Mouse (Mus musculus) neural tube, embryonic 13.5 days (tissue): ENCODE data around the gene Daam2. TPM values are rescaled to one million over a fixed set of nuclear protein-coding genes. Genes with fewer than 3 reads are reported as not detected.

Experiments
- ATAC-seq: fragments of 200-750 bp; cut with Nextera tagmentation; 2 replicates; pipeline ENCODE4 v1.8.0; 2017; ENCODE audit warnings: low read depth, mild to moderate bottlenecking, moderate TSS enrichment, moderate library complexity
- H3K27ac ChIP-seq: fragments of 300-500 bp; sonication (generic); replicated peaks from 2 replicates; pipeline ENCODE4 v1.5.1; 2015; ENCODE audit warnings: moderate library complexity, mild to moderate bottlenecking, inconsistent platforms
- H3K27me3 ChIP-seq: fragments of 300-500 bp; sonication (generic); 2 replicates; pipeline ENCODE4 v1.6.1; 2015; ENCODE audit warnings: mild to moderate bottlenecking, inconsistent platforms
- H3K36me3 ChIP-seq: fragments of 300-500 bp; sonication (generic); 2 replicates; pipeline ENCODE4 v1.6.1; 2015; ENCODE audit warnings: mild to moderate bottlenecking, inconsistent platforms
- H3K4me1 ChIP-seq: fragments of 300-500 bp; sonication (generic); replicated peaks from 2 replicates; pipeline ENCODE4 v1.6.1; 2015; ENCODE audit warnings: inconsistent platforms
- H3K4me2 ChIP-seq: fragments of 300-500 bp; sonication (generic); 2 replicates; pipeline ENCODE4 v1.6.1; 2015; ENCODE audit warnings: inconsistent platforms, mild to moderate bottlenecking, moderate library complexity
- H3K4me3 ChIP-seq: fragments of 300-500 bp; sonication (generic); 2 replicates; pipeline ENCODE4 v1.5.1; 2015; ENCODE audit warnings: mild to moderate bottlenecking, inconsistent platforms
- H3K9ac ChIP-seq: fragments of 300-500 bp; sonication (generic); 2 replicates; pipeline ENCODE4 v1.6.1; 2015; ENCODE audit warnings: moderate library complexity, mild to moderate bottlenecking, inconsistent platforms
- H3K9me3 ChIP-seq: fragments of 300-500 bp; sonication (generic); 2 replicates; pipeline ENCODE4 v1.6.1; 2016; ENCODE audit warnings: inconsistent platforms
- WGBS: fragments of 180-500 bp; shearing (Covaris S2); methylation state at CpG from one replicate; pipeline ENCODE4 v1.1.7; 2015; 5-methylcytosine and 5-hydroxymethylcytosine counted together
- polyA plus RNA-seq: library from polyadenylated mRNA; unstranded; fragments of >200 nt; fragmentation: Nextera tagmentation; extraction: Ambion mirVana; gene quantifications from 2 replicates; pipeline ENCODE4 v1.2.1, GENCODE M21; 2015

Gene Daam2
- 6.8 and 7.7 TPM in 2 replicates for polyA plus RNA-seq

GRCm38 (mm10) chr17:49563830-49564470 lies at the start of gene Daam2:
Daam2 (minus strand) TSS chr17:49564343.
- peaks cover 9% of the 10 kb centered on the region for H3K27me3 ChIP-seq
- peak within 1 kb of the TSS; percentile 61 for H3K27ac ChIP-seq
- peak within 1 kb of the TSS; percentile 71 for H3K9ac ChIP-seq
- WGBS = 3% methylated on average over 38 of the region's 38 CpGs
- no peaks in the 10 kb centered on the region for H3K9me3 ChIP-seq
- H3K4me1 ChIP-seq = peaks cover 42% of the 10 kb centered on the region
- no peaks in the 10 kb centered on the region for H3K36me3 ChIP-seq
- peak; percentile 90 for ATAC-seq
- peak within 1 kb of the TSS; percentile 46 for H3K4me3 ChIP-seq
- peak within 1 kb of the TSS; percentile 69 for H3K4me2 ChIP-seq

GRCm38 (mm10) chr17:49610296-49610695 lies 46.2 kb upstream of the Daam2 start:
- peaks cover 15% of the 10 kb centered on the region for H3K4me1 ChIP-seq
- no peaks in the 10 kb centered on the region for H3K9me3 ChIP-seq
- no peak overlapping the region for H3K4me2 ChIP-seq
- ATAC-seq = no peak
- no peaks in the 10 kb centered on the region for H3K27me3 ChIP-seq
- WGBS = 60% methylated on average over 8 of the region's 8 CpGs
- H3K4me3 ChIP-seq = no peak overlapping the region
- H3K27ac ChIP-seq = no peak overlapping the region
- no peak overlapping the region for H3K9ac ChIP-seq
- H3K36me3 ChIP-seq = no peaks in the 10 kb centered on the region

GRCm38 (mm10) chr17:49607351-49608027 lies 43.3 kb upstream of the Daam2 start:
- peak overlapping the region; percentile 64 for H3K27ac ChIP-seq

GRCm38 (mm10) chr17:49605397-49605796 lies 41.3 kb upstream of the Daam2 start:
- Histone ChIP-seq H3K4me2 (no peak overlapping the region), H3K36me3 (no peaks in the 10 kb centered on the region), H3K9me3 (no peaks in the 10 kb centered on the region), H3K27ac (no peak overlapping the region), H3K27me3 (no peaks in the 10 kb centered on the region), H3K9ac (no peak overlapping the region), H3K4me1 (peaks cover 7% of the 10 kb centered on the region; the same call in 1 of the 2 replicates), H3K4me3 (no peak overlapping the region)
- 84% methylated on average over 4 of the region's 4 CpGs for WGBS
- no peak for ATAC-seq

More at GRCm38 (mm10) chr17:49607351-49608027, 43.3 kb upstream of the Daam2 start:
- 17% methylated on average over 7 of the region's 7 CpGs for WGBS
- Histone ChIP-seq H3K36me3 (no peaks in the 10 kb centered on the region), H3K4me3 (no peak overlapping the region), H3K27me3 (no peaks in the 10 kb centered on the region), H3K4me1 (peaks cover 7% of the 10 kb centered on the region; the same call in 1 of the 2 replicates), H3K9me3 (no peaks in the 10 kb centered on the region), H3K4me2 (no peak overlapping the region), H3K9ac (no peak overlapping the region)
- ATAC-seq = peak; percentile 89

GRCm38 (mm10) chr17:49590051-49590450 lies 25.9 kb upstream of the Daam2 start:
- Histone ChIP-seq H3K27ac (no peak overlapping the region), H3K4me3 (no peak overlapping the region), H3K4me2 (no peak overlapping the region), H3K27me3 (no peaks in the 10 kb centered on the region), H3K4me1 (peaks cover 18% of the 10 kb centered on the region), H3K9ac (no peak overlapping the region), H3K36me3 (no peaks in the 10 kb centered on the region), H3K9me3 (no peaks in the 10 kb centered on the region)
- 16% methylated on average over 8 of the region's 8 CpGs for WGBS
- ATAC-seq = peak; percentile 63; the same call in 1 of the 2 replicates

- Histone ChIP-seq H3K4me1 (peaks cover 6% of the 10 kb centered on the region; the same call in 1 of the 2 replicates), H3K27ac (no peak overlapping the region), H3K9ac (no peak overlapping the region), H3K27me3 (no peaks in the 10 kb centered on the region), H3K36me3 (no peaks in the 10 kb centered on the region), H3K4me3 (no peak overlapping the region), H3K4me2 (0 out of 2 replicates have a peak overlapping the region, but pooled peaks have one; percentile 9), H3K9me3 (no peaks in the 10 kb centered on the region)
- 0 out of 2 replicates have a peak, but pooled peaks have one; percentile 23 for ATAC-seq
- WGBS = 29% methylated on average over 11 of the region's 11 CpGs
Observed at GRCm38 (mm10) chr17:49582471-49582870, 18.3 kb upstream of the Daam2 start.

- Histone ChIP-seq H3K36me3 (no peaks in the 10 kb centered on the region), H3K4me3 (no peak overlapping the region), H3K4me2 (no peak overlapping the region), H3K9me3 (no peaks in the 10 kb centered on the region), H3K9ac (no peak overlapping the region), H3K4me1 (peaks cover under 1% of the 10 kb centered on the region; the same call in 1 of the 2 replicates), H3K27ac (no peak overlapping the region), H3K27me3 (no peaks in the 10 kb centered on the region)
- WGBS = 93% methylated on average over 3 of the region's 3 CpGs
- ATAC-seq = no peak
Observed at GRCm38 (mm10) chr17:49577321-49577720, 13.2 kb upstream of the Daam2 start.

GRCm38 (mm10) chr17:49568717-49569116 lies 4.6 kb upstream of the Daam2 start:
- Histone ChIP-seq H3K36me3 (no peaks in the 10 kb centered on the region), H3K27ac (no peak overlapping the region), H3K4me3 (no peak overlapping the region), H3K4me2 (no peak overlapping the region), H3K27me3 (no peaks in the 10 kb centered on the region), H3K9ac (no peak overlapping the region), H3K9me3 (no peaks in the 10 kb centered on the region), H3K4me1 (peaks cover 12% of the 10 kb centered on the region)
- 80% methylated on average over 8 of the region's 8 CpGs for WGBS
- no peak for ATAC-seq

- H3K9ac ChIP-seq = peak overlapping the region; percentile 71
- H3K27ac ChIP-seq = peak overlapping the region; percentile 61; the same call in 1 of the 2 replicates
Observed at GRCm38 (mm10) chr17:49564489-49564888, 346 bp upstream of the Daam2 start.

GRCm38 (mm10) chr17:49563416-49563780 lies 745 bp downstream of the Daam2 start:
- no peaks in the 10 kb centered on the region for H3K36me3 ChIP-seq
- peaks cover 9% of the 10 kb centered on the region for H3K27me3 ChIP-seq
- H3K9ac ChIP-seq = peak overlapping the region; percentile 71
- peak overlapping the region; percentile 61 for H3K27ac ChIP-seq
- peak; percentile 18; the same call in 1 of the 2 replicates for ATAC-seq
- H3K9me3 ChIP-seq = no peaks in the 10 kb centered on the region
- peak overlapping the region; percentile 46 for H3K4me3 ChIP-seq
- WGBS = 37% methylated on average over 4 of the region's 4 CpGs
- peaks cover 42% of the 10 kb centered on the region for H3K4me1 ChIP-seq
- H3K4me2 ChIP-seq = peak overlapping the region; percentile 69

More at GRCm38 (mm10) chr17:49564489-49564888, 346 bp upstream of the Daam2 start:
- Histone ChIP-seq H3K4me2 (peak overlapping the region; percentile 69), H3K27me3 (peaks cover 9% of the 10 kb centered on the region), H3K36me3 (no peaks in the 10 kb centered on the region), H3K9me3 (no peaks in the 10 kb centered on the region), H3K4me3 (peak overlapping the region; percentile 46), H3K4me1 (peaks cover 42% of the 10 kb centered on the region)
- 32% methylated on average over 3 of the region's 3 CpGs for WGBS
- 0 out of 2 replicates have a peak, but pooled peaks have one; percentile 20 for ATAC-seq

GRCm38 (mm10) chr17:49562701-49563415 lies 1.3 kb downstream of the Daam2 start:
- H3K4me3 ChIP-seq = peak overlapping the region; percentile 46
- H3K9ac ChIP-seq = peak overlapping the region; percentile 71
- 0 out of 2 replicates have a peak overlapping the region, but pooled peaks have one; percentile 61 for H3K27ac ChIP-seq
- no peaks in the 10 kb centered on the region for H3K36me3 ChIP-seq
- no peaks in the 10 kb centered on the region for H3K9me3 ChIP-seq
- ATAC-seq = no peak
- H3K4me1 ChIP-seq = peaks cover 42% of the 10 kb centered on the region
- peak overlapping the region; percentile 69 for H3K4me2 ChIP-seq
- WGBS = 34% methylated on average over 5 of the region's 5 CpGs
- H3K27me3 ChIP-seq = peaks cover 9% of the 10 kb centered on the region
